Mouse (Mus musculus): ENCODE results near the gene Ctdspl2. TPM values are rescaled to one million over a fixed set of nuclear protein-coding genes. Genes with fewer than 3 reads are reported as not detected.
A peak's percentile ranks its signal among the peaks of the same experiment; 100 is the strongest.
"Not testable (repeated sequence)": the region's sequence is repeated elsewhere in the genome, so short reads cannot be mapped to it uniquely, and the experiment has no call there.

The Ctdspl2 gene
- 1 to 10 TPM; 5.3 to 7.5 TPM for total RNA-seq (2021)
- long read RNA-seq, experiment 1, partial matches to known transcripts, result 0 of 1 reads
- long read RNA-seq, experiment 1, other reads (novel, unspliced or antisense), result 1 of 1 reads
- long read RNA-seq, experiment 2, full-length matches to known transcripts, result 1 of 2 reads
- long read RNA-seq, experiment 2, partial matches to known transcripts, result 1 of 2 reads
- long read RNA-seq, experiment 2, other reads (novel, unspliced or antisense), result 0 of 2 reads

DNA sequence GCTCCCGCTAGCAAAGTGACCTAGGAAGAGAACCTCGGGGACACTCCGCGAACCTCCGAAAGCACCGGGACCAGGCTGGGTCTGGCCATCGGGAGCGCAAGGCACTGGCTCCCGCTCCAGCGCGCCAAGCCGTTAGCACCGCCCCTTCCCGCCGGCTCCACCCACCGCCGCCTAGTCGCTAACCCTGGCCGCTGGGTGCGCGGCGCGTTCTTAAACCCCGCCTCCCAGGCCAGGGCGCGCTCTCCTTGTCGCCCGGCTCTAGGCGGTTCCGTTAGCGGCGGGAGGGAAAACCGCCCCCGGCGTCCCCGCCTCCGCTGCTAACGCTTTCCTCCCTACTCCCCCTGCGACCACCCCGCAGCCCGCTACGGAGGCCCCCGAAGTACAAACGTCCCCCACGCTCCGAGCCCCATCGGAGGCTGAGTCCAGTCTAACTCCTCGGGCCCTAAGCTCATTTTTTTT is at the start of gene Ctdspl2, which contains the start of gene Mageb3:
Gene Ctdspl2 (plus strand): TSS at position 237 of the 459 bp plus-strand sequence.
Gene Mageb3 (minus strand): TSS at position 328 of the 459 bp plus-strand sequence.
- DNase-seq, result peak; percentile 95 to 96
- intact Hi-C loops (cut with DNase I), result no loop called here

DNA sequence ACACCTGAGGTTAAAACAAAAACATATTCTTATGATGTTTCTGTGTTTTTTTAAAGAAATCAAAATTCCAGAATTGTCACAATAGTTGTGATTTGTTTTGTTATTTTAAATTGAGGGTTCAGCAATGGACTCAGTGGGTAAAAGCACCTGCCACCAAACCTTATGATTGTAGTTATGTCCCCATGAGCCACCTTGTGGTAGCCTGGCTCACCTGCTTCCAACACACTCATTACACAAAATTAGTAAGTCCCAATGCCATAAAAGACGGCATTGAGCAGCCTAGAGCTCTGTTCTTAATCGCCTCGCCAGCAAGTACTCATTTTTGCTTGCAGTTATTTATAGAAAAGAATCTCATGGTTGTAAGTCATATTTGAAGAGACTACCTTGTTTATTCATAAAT is 45.8 kb upstream of the Ctdspl2 start:
- no peak for DNase-seq
- intact Hi-C loops (cut with DNase I), result no loop called here

DNA sequence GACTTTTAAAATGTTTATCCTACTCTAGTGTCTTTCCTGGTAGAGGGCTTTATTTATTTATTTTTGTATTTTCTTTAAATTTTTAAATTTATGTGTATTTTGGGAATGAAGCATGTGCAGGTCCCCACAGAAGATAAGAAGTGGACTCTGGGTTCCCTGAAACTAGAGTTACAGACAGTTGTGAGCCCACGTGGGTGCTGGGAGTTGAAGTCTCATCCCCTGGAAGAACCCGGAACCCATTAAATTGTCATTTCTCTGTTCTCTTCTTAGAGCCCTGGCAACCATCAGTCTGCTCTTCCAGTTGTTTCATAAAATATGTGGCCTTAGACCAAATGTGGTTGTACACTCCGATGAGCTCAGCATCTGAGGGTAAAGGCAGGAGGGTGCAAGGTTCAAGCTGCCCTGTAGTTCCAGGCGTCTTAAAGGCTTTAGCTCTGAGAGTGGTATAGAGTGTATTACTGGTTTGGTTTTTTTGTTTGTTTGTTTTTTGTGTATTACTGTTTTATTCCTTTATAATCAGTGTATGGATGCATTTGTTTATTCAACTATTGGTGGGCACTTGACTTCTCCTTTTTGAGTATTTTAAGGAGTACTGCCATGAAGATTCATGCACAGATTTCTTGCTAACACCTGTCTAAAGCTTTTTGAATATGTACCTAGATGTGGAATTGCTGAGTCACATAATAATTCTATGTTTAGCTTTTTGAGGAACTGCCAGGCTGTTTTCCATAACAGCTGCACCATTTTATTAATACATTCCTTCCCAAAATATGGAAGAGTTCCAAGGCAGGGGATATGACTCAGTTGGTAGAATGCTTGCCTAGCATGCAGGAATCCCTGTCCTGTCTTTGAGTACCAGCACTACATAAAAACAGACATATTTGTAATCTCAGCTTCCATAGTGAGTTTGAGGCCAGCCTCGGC is 39.5 kb upstream of the Ctdspl2 start:
- intact Hi-C loops (cut with DNase I), result no loop called here
- DNase-seq, result no peak

DNA sequence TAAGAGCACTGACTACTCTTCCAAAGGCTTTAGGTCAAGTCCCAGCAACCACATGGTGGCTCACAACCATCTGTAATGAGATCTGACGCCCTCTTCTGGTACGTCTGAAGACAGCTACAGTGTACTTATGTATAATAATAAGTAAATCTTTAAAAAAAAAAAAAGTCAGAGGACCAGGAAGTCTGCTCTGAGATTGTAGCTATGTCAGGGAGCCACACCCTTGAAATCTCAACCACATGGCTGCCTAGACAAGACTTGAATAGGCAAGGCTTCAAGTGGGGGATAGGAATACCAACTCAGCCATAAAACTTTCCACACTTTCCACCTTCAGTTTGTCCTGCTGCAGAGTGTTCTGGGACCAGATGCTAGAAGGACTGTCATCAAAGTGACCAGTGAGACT is 18.2 kb upstream of the Ctdspl2 start:
- intact Hi-C loops (cut with DNase I); DNase-seq: not testable (repeated sequence)

DNA sequence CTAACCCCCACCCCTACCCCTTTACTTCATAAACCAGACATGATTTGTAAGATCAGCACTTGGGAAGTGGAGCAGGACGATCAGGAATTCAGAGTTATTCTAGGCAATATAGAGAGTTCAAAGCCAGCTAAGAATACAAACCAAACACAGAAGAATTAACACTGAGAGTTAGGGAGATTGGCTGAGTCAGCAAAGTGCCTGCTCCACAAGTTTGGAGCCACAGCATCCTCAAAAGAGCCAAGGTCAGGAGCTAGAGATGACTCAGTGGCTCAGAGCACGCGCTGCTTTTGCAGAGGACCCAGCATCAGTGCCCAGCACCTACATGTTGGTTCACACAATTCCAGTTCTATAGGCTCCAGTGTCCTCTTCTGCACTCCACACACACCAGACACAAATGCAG is 12.4 kb upstream of the Ctdspl2 start:
- intact Hi-C loops (cut with DNase I), result no loop called here
- no peak for DNase-seq

DNA sequence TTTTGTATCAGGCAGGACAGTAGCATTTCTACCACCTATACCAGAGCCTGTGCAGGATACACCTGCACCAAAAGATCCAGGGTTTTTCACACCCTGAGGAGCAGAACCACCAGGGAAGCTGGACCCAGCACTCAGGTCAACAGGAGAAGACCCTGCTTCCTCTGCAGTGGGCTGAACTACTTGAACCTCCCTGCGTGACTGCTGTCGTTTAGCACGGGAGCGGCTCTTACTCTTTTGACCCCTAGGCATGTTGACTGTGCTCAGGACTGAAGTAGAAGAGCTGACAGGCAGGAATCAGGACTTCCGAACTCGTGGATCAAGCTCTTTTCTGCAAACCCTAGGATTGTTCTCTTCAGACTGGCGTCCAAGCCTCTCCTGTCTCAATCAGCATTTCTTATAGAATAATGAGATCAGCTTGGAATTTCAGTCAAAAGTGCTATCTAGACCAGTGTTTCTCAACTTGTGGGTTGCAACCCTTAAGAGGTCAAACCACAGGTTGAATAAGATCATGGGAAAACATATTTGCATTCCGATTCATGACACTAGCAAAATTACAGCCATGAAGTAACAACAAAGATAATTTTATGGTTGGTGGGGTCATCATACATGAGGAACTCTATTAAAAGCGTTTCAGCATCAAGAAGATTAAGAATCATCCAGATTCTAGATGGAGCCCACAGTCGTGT is 687 bp upstream of the Ctdspl2 start:
- intact Hi-C loops (cut with DNase I), result no loop called here
- no peak for DNase-seq

DNA sequence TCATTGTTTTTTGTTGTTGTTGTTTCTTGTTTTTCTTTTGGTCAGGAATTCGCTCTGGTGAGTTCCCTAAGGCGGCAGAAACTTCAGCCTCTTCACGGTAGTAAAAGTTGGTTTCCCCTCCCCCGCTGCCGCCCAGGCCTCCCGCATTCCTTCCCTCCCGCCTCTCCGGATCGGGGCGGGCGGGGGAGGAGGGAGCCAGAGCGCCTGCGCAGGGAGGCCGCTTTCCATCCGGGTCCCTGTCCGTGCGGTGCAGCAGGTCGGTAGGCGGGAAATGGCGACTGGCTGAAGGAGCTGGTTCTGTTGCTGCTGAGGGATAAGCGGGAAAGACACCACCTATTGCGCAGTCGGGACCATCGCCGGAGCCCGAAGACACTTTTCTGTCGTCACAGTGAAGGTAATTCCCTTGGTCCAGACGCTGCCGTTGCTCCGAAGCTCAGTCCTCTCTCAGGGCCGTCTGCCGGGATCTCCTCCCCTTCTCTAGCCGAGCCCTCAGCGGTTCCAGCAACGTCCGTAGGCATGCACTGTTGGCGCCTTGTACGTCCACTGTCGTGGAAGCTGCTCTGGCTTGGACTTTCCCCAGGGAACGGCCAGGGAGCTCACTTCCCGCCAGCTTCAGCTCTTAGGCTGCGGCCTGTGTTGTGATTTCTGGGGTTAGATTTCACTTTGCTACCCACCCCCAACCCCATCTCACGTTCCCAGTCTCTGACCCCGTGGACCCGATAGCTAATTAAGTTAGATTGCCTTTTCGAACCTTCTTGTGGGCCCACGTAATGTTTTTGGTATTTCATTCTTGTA is 620 bp downstream of the Ctdspl2 start:
- peak; percentile 91 to 93 for DNase-seq
- intact Hi-C loops (cut with DNase I), result no loop called here

DNA sequence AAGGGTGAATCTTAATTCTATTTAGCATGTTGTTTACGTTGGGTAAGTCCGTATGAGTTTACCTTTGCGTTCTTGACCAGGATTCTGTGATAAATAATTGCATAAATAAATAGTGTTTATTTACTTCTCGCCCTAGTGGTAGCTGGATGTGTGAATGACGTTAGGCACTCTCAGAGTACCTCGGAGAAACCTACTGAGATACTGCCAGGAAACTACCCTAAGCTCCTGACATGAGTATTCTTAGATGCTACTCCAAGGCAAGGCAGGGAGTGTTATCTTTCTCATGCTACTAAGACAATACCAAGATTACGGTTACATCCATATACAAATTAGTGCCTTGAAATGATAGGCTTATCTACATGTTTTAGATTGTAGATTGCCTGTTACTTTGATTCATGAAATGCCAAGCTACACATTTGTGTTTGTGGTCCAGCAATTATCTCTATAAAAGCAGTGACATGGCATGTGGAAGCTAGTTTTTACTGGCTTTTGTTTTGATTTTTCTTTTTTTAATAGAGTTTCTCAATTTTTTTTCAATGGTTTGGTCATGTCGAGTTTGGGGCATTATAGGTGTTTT is 1.5 kb downstream of the Ctdspl2 start:
- DNase-seq, result no peak
- intact Hi-C loops (cut with DNase I), result no loop called here

DNA sequence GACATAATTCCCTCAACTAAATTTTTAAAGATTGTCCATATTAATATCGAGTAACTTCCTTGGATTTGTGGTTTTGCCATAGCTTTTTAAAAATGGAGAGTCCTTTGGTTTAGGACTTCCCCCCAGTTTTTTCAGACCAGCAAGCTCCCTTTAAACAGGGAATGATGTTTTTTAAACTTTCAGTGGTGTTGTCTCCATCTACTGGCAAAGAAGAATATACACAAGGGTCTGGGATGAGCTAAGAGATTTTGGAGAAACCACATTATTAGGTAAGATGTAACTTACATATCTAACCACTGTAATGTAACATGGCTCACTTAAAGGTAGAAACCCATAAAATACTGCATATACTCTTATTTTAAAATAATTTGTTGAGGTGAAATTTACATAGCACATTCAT is 39.9 kb downstream of the Ctdspl2 start:
- no peak for DNase-seq
- intact Hi-C loops (cut with DNase I), result no loop called here

DNA sequence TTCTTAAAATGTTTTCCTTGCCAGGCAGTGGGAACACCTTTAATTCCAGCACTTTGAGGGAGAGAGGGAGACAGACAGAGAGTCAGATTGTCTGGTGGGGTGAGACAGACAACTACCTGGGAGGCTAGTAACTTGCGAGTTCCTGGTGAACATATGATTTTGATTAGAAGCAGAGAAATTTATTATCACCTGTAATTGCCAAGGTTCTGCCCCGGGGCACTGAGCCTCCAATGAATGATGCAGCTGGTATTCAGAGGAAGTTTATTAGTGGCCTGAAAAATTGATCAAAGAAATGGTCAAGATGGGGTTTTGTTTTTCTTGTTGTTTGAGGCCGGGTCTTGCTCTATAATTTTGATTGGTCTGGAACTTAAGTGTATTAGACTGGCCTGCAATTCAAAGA is 53.0 kb downstream of the Ctdspl2 start:
- no peak for DNase-seq
- intact Hi-C loops (cut with DNase I), result no loop called here

DNA sequence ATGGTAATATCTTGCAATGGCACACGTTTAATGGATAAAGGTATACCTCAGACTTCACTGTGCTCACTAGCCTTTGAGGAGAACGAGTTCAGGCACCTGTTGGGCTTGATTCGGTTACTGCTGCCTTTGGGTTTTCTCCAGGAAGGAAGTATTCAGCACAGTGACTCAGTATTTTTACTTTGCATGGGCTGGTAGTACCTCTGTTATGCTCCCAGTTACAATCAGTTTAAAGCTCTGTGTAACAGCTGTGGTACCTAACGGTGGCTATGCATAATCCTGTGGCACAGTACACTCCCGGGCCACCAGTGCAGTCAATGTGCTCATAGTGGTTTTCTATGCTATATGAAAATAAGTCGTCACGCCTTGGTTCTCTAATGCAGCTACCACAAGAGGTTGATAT is 55.6 kb downstream of the Ctdspl2 start:
- DNase-seq, result no peak
- intact Hi-C loops (cut with DNase I), result no loop called here

DNA sequence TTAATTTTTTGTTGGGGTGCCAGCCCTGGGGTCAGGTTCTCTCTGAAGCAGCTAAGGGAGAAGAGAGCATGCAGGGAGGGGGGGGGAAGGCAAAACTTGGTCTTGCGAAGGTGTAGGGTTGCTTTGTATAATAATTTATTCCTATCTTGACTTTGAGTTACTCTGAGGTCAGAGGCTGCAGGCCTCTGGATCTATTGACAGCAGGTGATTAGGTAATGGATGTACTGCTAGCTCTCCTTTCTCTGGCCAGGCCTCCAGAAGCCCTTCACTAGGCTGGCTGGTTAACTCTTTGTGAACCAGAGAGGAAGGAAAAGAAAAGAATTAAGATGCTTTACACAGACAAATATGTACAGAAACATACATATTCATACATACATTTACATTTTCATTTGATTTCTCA is 62.9 kb downstream of the Ctdspl2 start:
- intact Hi-C loops (cut with DNase I), result no loop called here
- no peak for DNase-seq

DNA sequence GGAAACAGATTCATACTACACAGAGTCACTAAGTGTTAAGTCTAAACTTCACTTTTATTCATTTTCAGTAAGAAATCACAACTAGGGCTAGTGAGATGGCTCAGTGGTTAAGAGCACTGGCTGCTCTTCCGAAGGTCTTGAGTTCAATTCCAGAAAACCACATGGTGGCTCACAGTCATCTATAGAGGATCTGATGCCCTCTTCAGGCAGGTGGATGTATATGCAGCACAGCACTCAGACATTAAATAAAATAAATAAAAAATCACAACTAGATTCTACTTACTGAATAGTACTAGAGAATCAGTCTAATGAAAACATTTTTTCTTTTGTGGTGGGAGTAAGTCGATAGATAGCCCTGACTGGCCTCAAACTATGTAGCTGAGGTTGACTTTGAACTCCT is 66.5 kb downstream of the Ctdspl2 start:
- intact Hi-C loops (cut with DNase I), result no loop called here

DNA sequence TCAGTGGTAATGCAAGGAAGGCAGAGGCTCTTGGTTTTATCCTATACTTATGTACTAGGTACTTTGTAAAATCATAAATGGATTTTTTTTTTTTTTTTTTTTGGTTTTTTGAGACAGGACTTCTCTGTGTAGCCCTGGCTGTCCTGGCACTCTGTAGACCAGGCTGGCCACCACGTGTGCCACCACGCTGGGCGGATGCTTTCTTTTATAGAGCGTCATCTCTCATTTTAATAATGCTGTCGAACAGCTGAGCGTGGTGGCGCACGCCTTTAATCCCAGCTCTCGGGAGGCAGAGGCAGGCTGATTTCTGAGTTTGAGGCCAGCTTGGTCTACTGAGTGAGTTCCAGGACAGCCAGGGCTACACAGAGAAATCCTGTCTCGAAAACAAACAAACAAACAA is 71.3 kb downstream of the Ctdspl2 start:
- not testable (repeated sequence) for DNase-seq
- intact Hi-C loops (cut with DNase I), result loop anchor here (5.0 kb wide), 1 partner anchor 65 kb away; no protein-coding TSS in a partner anchor

More for the DNA sequence above, 66.5 kb downstream of the Ctdspl2 start:
- no peak for DNase-seq

DNA sequence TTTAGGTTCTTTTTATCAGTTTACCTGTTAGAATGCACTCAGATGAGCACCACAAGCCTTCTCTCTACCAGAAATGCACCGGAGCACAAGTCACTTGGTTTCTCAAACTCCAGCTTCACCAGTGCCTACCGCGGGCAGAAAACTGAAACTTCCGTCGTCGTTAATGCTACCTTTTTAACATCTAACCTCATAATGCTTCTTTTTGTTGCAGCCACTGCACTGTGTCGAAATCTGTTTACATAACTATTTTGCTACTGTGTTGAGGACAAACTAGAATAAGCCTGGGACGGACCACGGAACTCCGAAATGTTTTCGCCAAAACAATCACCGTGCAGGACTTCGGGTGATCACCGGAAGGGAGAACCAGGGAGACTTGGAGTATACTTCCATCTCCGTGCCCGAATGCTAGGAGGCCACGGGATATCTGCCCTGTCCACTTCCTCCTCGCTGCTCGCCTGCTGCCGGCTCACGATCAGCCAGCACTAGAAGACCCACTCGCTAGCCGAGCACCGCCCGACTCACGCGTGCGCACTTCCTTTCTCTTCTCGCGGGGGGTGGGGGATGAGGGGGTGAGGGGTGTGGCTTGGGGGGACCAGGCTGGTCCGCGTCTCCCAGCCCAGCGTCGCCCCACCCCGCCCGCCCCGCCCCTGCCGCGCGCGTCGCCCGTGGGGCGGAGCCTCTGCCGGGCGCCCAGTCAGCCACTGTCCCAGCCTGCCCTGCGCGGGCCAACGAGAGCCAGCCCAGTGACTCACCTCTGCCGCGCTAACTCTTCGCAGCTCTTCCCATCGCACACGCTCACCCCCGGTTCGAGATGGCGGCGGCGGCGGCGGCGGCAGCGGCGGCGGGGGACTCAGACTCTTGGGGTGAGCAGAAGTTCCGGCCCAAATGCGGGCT is 72.3 kb downstream of the Ctdspl2 start, which contains the start of gene Eif3j1:
Gene Eif3j1 (plus strand): TSS at position 685 of the 894 bp plus-strand sequence.
- DNase-seq, result peak; percentile 84 to 85
- intact Hi-C loops (cut with DNase I), result loop anchor here (5.0 kb wide), 1 partner anchor 66 kb away; no protein-coding TSS in a partner anchor

DNA sequence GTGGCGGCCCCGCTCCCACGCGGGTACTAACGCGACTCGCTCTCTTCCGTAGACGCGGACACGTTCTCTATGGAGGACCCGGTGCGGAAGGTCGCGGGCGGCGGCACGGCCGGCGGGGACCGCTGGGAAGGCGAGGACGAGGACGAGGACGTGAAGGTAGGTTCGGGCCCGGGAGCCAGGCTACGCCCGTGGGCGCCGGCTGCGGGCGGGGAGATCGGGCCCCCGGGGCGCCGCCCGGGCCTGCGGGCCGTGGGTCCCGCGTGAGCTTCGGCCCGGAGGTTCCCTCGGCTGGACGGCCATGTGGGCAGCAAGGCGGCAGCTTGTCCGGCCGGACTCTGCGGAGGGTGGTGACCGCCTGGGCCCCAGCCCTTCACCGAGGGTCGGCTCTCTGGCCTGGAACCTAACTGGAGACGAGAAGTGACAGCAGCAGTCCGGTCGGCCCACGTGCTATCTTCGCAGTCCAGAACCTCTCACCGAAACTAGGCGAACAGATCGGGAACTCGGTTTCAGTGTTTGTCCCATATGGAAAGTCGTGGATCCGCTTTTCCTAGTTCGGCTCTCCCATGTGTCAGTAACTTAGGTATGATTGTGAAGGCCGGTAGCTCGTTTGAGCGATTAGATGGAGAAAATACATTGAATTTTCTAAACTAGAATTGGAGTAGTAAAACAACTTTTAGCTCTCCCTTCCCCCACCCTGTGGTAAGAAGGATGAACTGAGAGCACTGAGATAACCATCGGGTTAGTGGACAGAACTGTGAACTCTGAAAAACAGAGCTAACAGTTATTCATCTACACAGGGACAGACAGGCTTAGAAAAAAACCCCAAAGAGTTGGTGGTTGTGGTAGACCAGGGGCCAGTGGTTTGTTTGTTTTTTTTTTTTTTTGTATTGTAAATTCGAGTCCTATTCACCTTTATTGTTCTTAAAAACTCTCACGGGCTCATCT is 73.2 kb downstream of the Ctdspl2 start:
- intact Hi-C loops (cut with DNase I), result loop anchor here (5.0 kb wide), 1 partner anchor 67 kb away; no protein-coding TSS in a partner anchor
- peak; percentile 21 to 61 for DNase-seq

DNA sequence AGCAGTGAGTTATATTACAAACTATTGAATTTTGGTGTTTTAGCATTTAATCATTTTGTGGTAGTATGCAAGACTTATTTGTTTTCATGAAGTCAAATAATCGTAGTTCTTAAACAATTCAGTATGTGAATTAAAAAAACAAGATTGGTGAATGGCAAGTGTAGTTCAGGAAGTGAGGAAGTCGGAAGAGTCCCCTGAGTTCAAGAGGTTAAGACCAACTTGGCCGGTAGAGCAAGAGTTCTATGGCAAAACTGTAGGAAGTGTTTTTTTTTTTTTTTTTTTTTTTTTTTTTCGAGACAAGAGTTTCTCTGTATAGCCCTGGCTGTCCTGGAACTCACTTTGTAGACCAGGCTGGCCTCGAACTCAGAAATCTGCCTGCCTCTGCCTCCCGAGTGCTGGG is 76.2 kb downstream of the Ctdspl2 start:
- no peak for DNase-seq
- intact Hi-C loops (cut with DNase I), result no loop called here

Data from gastrocnemius, postnatal 36 days (tissue).